Mouse (Mus musculus) MEL (cell line): ENCODE data around the gene Gm17657. TPM values are rescaled to one million over a fixed set of nuclear protein-coding genes. Genes with fewer than 3 reads are reported as not detected.

ENCODE experiments used
- DNase-seq: peaks from one replicate; pipeline ENCODE4 v3.0.0; 2011; ENCODE audit warnings: low read depth, low spot score
- H3K27ac ChIP-seq: 2 replicates; pipeline ENCODE4 v1.5.1; 2012; ENCODE audit warnings: low read depth, mild to moderate bottlenecking, control low read depth, low read length, moderate library complexity; ENCODE audit not compliant: control insufficient read depth
- H3K27me3 ChIP-seq, 2 experiments: fragments of 150-350 bp in 1 of 2; sonication (generic) in 1 of 2; 2 replicates each; pipeline ENCODE4 v1.6.1; 2012; ENCODE audit warnings: low read length in 2 of 2, mild to moderate bottlenecking in 2 of 2, improper control_type of control experiment in 1 of 2, moderate library complexity in 1 of 2; ENCODE audit not compliant: insufficient read depth in 2 of 2, control insufficient read depth in 1 of 2
- H3K36me3 ChIP-seq, 2 experiments: 2 replicates each; pipeline ENCODE4 v1.6.1; 2012 to 2014; ENCODE audit warnings: low read length in 2 of 2, improper control_type of control experiment in 1 of 2, inconsistent platforms in 1 of 2, mild to moderate bottlenecking in 1 of 2; ENCODE audit not compliant: insufficient read depth in 2 of 2, control insufficient read depth in 1 of 2
- H3K4me1 ChIP-seq, 2 experiments: fragments of 150-350 bp in 1 of 2; sonication (generic) in 1 of 2; 2 replicates each; pipeline ENCODE4 v1.6.1; 2012; ENCODE audit warnings: low read length in 2 of 2, improper control_type of control experiment in 1 of 2, mild to moderate bottlenecking in 1 of 2; ENCODE audit not compliant: insufficient read depth in 2 of 2, control insufficient read depth in 1 of 2
- H3K4me3 ChIP-seq, 2 experiments: fragments of 150-350 bp in 1 of 2; sonication (generic) in 1 of 2; 2 replicates each; pipeline ENCODE4 v1.5.1; 2012; ENCODE audit warnings: low read depth in 2 of 2, low read length in 2 of 2, mild to moderate bottlenecking in 2 of 2, moderate library complexity in 2 of 2, control low read depth in 1 of 2, improper control_type of control experiment in 1 of 2; ENCODE audit not compliant: control insufficient read depth in 1 of 2, insufficient read depth in 1 of 2
- H3K79me2 ChIP-seq: 2 replicates; pipeline ENCODE4 v1.6.1; 2012; ENCODE audit warnings: mild to moderate bottlenecking, low read length, moderate library complexity; ENCODE audit not compliant: control insufficient read depth, poor library complexity, insufficient read depth
- H3K9ac ChIP-seq: 2 replicates; pipeline ENCODE4 v1.6.1; 2012; ENCODE audit warnings: low read depth, mild to moderate bottlenecking, control low read depth, low read length, moderate library complexity; ENCODE audit not compliant: control insufficient read depth, poor library complexity, severe bottlenecking
- H3K9me3 ChIP-seq: fragments of 150-350 bp; sonication (generic); replicated peaks from 2 replicates; pipeline ENCODE4 v1.6.1; 2012; ENCODE audit warnings: mild to moderate bottlenecking, low read length, improper control_type of control experiment, moderate library complexity; ENCODE audit not compliant: insufficient read depth
- BHLHE40 ChIP-seq: IDR thresholded peaks from 2 replicates; pipeline ENCODE4 v1.6.1; 2012; ENCODE audit warnings: low read depth, mild to moderate bottlenecking, inconsistent platforms, low read length, improper control_type of control experiment, borderline replicate concordance
- CHD2 ChIP-seq: IDR thresholded peaks from 2 replicates; pipeline ENCODE4 v1.6.1; 2011; ENCODE audit warnings: low read length, improper control_type of control experiment
- CTCF ChIP-seq, 3 experiments: IDR thresholded peaks in 2 of 3; conservative IDR thresholded peaks in 1 of 3; 2 replicates each; pipeline ENCODE4 v1.5.1; 2011 to 2012; ENCODE audit warnings: low read length in 3 of 3, low read depth in 2 of 3, mild to moderate bottlenecking in 2 of 3, improper control_type of control experiment in 1 of 3, inconsistent platforms in 1 of 3, mixed read lengths in 1 of 3, moderate library complexity in 1 of 3; ENCODE audit not compliant: control insufficient read depth in 1 of 3, insufficient read depth in 1 of 3, poor library complexity in 1 of 3, severe bottlenecking in 1 of 3
- EP300 ChIP-seq, 2 experiments: IDR thresholded peaks; 2 replicates each; pipeline ENCODE4 v1.6.1; 2011; ENCODE audit warnings: improper control_type of control experiment in 2 of 2, low read length in 2 of 2, low read depth in 1 of 2, mild to moderate bottlenecking in 1 of 2
- ETS1 ChIP-seq: IDR thresholded peaks from 2 replicates; pipeline ENCODE4 v1.6.1; 2012; ENCODE audit warnings: low read depth, mild to moderate bottlenecking, inconsistent platforms, low read length, improper control_type of control experiment, moderate library complexity
- HCFC1 ChIP-seq: IDR thresholded peaks from 2 replicates; pipeline ENCODE4 v1.6.1; 2012; ENCODE audit warnings: low read depth, mild to moderate bottlenecking, inconsistent platforms, low read length, improper control_type of control experiment, moderate library complexity
- JUND ChIP-seq: IDR thresholded peaks from 2 replicates; pipeline ENCODE4 v1.6.1; 2011; ENCODE audit warnings: low read depth, mild to moderate bottlenecking, improper control_type of control experiment, low read length
- KAT2A ChIP-seq: conservative IDR thresholded peaks from 2 replicates; pipeline ENCODE4 v1.6.1; 2012; ENCODE audit warnings: low read depth, low read length, improper control_type of control experiment, inconsistent platforms
- MAX ChIP-seq: IDR thresholded peaks from 2 replicates; pipeline ENCODE4 v1.6.1; 2011; ENCODE audit warnings: low read length, improper control_type of control experiment
- MAZ ChIP-seq: IDR thresholded peaks from 2 replicates; pipeline ENCODE4 v1.6.1; 2012; ENCODE audit warnings: low read depth, mild to moderate bottlenecking, inconsistent platforms, low read length, improper control_type of control experiment
- MXI1 ChIP-seq: IDR thresholded peaks from 2 replicates; pipeline ENCODE4 v1.6.1; 2011; ENCODE audit warnings: mild to moderate bottlenecking, low read depth, low read length, improper control_type of control experiment
- MYC ChIP-seq: IDR thresholded peaks from 2 replicates; pipeline ENCODE4 v1.6.1; 2011; ENCODE audit warnings: low read depth, mild to moderate bottlenecking, low read length, improper control_type of control experiment, moderate library complexity
- NRF1 ChIP-seq: IDR thresholded peaks from 2 replicates; pipeline ENCODE4 v1.6.1; 2014; ENCODE audit warnings: low read depth, mild to moderate bottlenecking, inconsistent platforms, low read length, improper control_type of control experiment, moderate library complexity; ENCODE audit not compliant: poor library complexity, insufficient read depth, severe bottlenecking
- RAD21 ChIP-seq: IDR thresholded peaks from 2 replicates; pipeline ENCODE4 v1.6.1; 2011; ENCODE audit warnings: mild to moderate bottlenecking, low read depth, low read length, improper control_type of control experiment
- SIN3A ChIP-seq: IDR thresholded peaks from 2 replicates; pipeline ENCODE4 v1.6.1; 2012; ENCODE audit warnings: low read length, improper control_type of control experiment, inconsistent platforms
- SMC3 ChIP-seq: IDR thresholded peaks from 2 replicates; pipeline ENCODE4 v1.6.1; 2011; ENCODE audit warnings: low read depth, low read length, improper control_type of control experiment
- TAL1 ChIP-seq: IDR thresholded peaks from 2 replicates; pipeline ENCODE4 v1.6.1; 2012; ENCODE audit warnings: mild to moderate bottlenecking, inconsistent platforms, low read length, moderate library complexity, mixed read lengths
- TBP ChIP-seq: IDR thresholded peaks from 2 replicates; pipeline ENCODE4 v1.8.0; 2011; ENCODE audit warnings: low read depth, low read length, improper control_type of control experiment
- TCF12 ChIP-seq: IDR thresholded peaks from 2 replicates; pipeline ENCODE4 v1.6.1; 2014; ENCODE audit warnings: low read depth, mild to moderate bottlenecking, inconsistent platforms, low read length, improper control_type of control experiment, moderate library complexity
- USF1 ChIP-seq: IDR thresholded peaks from 2 replicates; pipeline ENCODE4 v1.6.1; 2014; ENCODE audit warnings: low read depth, mild to moderate bottlenecking, inconsistent platforms, low read length, improper control_type of control experiment, moderate library complexity
- USF2 ChIP-seq, 2 experiments: IDR thresholded peaks; 2 replicates each; pipeline ENCODE4 v1.6.1; 2011 to 2012; ENCODE audit warnings: improper control_type of control experiment in 2 of 2, low read length in 2 of 2, borderline replicate concordance in 1 of 2, inconsistent platforms in 1 of 2, low read depth in 1 of 2, mild to moderate bottlenecking in 1 of 2; ENCODE audit not compliant: insufficient read depth in 1 of 2
- ZC3H11A ChIP-seq: IDR thresholded peaks from 2 replicates; pipeline ENCODE4 v1.6.1; 2012; ENCODE audit warnings: low read depth, mild to moderate bottlenecking, inconsistent platforms, low read length, improper control_type of control experiment
- ZKSCAN1 ChIP-seq: IDR thresholded peaks from 2 replicates; pipeline ENCODE4 v1.6.1; 2012; ENCODE audit warnings: low read depth, mild to moderate bottlenecking, inconsistent platforms, low read length, improper control_type of control experiment, moderate library complexity
- ZNF384 ChIP-seq: IDR thresholded peaks from 2 replicates; pipeline ENCODE4 v1.6.1; 2012; ENCODE audit warnings: low read depth, mild to moderate bottlenecking, inconsistent platforms, low read length, improper control_type of control experiment
- polyA plus RNA-seq, 2 experiments: library from polyadenylated mRNA; stranded (reverse) in 1 of 2; unstranded in 1 of 2; fragments of >175 nt in 1 of 2; fragments of >200 nt in 1 of 2; gene quantifications; 2 replicates each; pipeline versions ENCODE4 v1.2.1 to v1.2.4; 2012; ENCODE audit warnings: low replicate concordance in 2 of 2, low read depth in 1 of 2; ENCODE audit not compliant: insufficient read length in 2 of 2, insufficient read depth in 1 of 2, missing spikeins in 1 of 2
- total RNA-seq: library from RNA; depleted of rRNA; stranded (reverse); fragments of 300-350 nt; gene quantifications from 2 replicates; pipeline ENCODE4 v1.2.3, GENCODE M21; 2012

The Gm17657 gene
- total and polyA plus RNA-seq, 3 experiments = 0.31 to 2.7 TPM; not detected in 1

DNA sequence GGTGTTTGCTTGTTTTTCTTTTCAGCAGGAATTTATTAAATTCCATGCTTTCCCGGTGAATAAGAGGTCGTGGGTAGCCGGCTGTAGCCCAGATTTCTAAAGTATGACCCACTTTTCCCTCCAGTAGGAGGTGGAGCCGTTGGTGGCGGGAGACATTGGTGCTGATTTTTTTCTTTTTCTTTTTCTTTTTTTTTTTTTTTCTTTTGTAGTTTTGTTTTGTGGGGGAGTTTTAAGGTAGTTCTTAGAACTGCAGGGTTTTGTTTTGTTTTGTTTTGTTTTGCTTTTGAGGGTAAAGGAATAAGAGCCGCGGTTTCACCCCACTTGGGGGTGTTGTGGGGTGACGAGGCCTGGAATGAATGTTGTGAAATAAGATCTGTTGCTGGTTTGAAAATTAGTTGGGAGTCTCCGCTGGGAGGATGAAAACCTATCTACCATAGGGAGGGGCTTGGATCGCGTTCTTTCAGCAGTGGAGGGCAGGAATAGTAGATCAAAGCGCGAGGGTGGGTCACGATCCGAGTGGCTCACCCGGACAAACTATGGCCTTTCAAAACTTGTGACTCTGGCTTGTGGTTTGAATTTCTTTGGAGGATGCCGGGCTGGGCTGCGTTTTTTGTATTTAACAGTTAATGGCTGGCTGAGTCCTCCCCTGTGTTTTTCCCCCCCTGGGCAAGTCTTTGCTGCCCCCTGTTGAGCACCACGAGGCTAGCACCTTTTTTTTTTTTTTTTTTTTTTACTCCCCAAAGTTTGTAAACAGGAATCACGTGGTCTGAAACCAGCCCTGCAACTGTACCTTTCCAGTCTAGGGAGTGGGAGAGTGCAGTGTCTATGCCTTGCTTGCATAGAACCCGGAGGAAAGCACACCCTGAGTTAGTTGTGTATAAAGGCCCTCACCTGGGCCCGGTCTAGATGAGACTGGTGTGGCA lies 56.9 kb downstream of the Gm17657 start:
- Histone ChIP-seq H3K9ac (peak overlapping the region; percentile 90), H3K36me3 (peaks cover 0 to 27% of the 10 kb centered on the region in 2 experiments; a peak in 2 of 4 replicates), H3K27ac (peak overlapping the region; percentile 72), H3K4me3 (peak overlapping the region; percentile 54 to 88), H3K9me3 (no peaks in the 10 kb centered on the region), H3K79me2 (peaks cover 29% of the 10 kb centered on the region), H3K27me3 (no peaks in the 10 kb centered on the region)
- peak; percentile 91 for DNase-seq
- peak; percentile 39; the same call in 1 of the 2 replicates for TF ChIP-seq TBP
- TF ChIP-seq HCFC1 = peak; percentile 57
- no peak for TF ChIP-seq CHD2
- peak; percentile 77 for TF ChIP-seq SMC3
- TF ChIP-seq NRF1 = no peak
- no peak for TF ChIP-seq JUND
- no peak for TF ChIP-seq KAT2A
- TF ChIP-seq MAZ = peak; percentile 85
- TF ChIP-seq TAL1 = no peak
- no peak for TF ChIP-seq BHLHE40
- peak; percentile 99 for TF ChIP-seq SIN3A
- TF ChIP-seq ZNF384 = peak; percentile 100
- TF ChIP-seq MAX = peak; percentile 98
- peak; percentile 64 to 82 (median 68) for TF ChIP-seq CTCF (IDR thresholded peaks at IDR 0.05 in 2 of 3, conservative IDR thresholded peaks at IDR 0.05 in 1 of 3; ENCODE audit: control insufficient read depth in 1 of 3, insufficient read depth in 1 of 3, low read depth in 2 of 3, low read length in 3 of 3, poor library complexity in 1 of 3, severe bottlenecking in 1 of 3)
- peak; percentile 93 for TF ChIP-seq USF1
- no peak for TF ChIP-seq TCF12
- TF ChIP-seq ZC3H11A = peak; percentile 74
- TF ChIP-seq EP300 (IDR thresholded peaks at IDR 0.05; ENCODE audit: low read depth in 1 of 2, low read length in 2 of 2) = peak in 1 of 2 experiments; percentile 11; a peak in 1 of 4 replicates
- peak; percentile 44; the same call in 1 of the 2 replicates for TF ChIP-seq ETS1
- peak; percentile 83 for TF ChIP-seq RAD21
- peak; percentile 74; the same call in 1 of the 2 replicates for TF ChIP-seq ZKSCAN1
- peak; percentile 97 for TF ChIP-seq MXI1
- peak in 1 of 2 experiments; percentile 62; a peak in 1 of 4 replicates for TF ChIP-seq USF2 (IDR thresholded peaks at IDR 0.05; ENCODE audit: borderline replicate concordance in 1 of 2, insufficient read depth in 1 of 2, low read depth in 1 of 2, low read length in 2 of 2)
- peak; percentile 73 for TF ChIP-seq MYC
- TF ChIP-seq, all 39 proteins: peak for 17
- H3K4me1 ChIP-seq = peaks cover 0 to 23% of the 10 kb centered on the region in 2 experiments; a peak in 1 of 4 replicates
